Comparison of ENCODE assay signal across 20 mouse cellular contexts in the genomic region with DNA sequence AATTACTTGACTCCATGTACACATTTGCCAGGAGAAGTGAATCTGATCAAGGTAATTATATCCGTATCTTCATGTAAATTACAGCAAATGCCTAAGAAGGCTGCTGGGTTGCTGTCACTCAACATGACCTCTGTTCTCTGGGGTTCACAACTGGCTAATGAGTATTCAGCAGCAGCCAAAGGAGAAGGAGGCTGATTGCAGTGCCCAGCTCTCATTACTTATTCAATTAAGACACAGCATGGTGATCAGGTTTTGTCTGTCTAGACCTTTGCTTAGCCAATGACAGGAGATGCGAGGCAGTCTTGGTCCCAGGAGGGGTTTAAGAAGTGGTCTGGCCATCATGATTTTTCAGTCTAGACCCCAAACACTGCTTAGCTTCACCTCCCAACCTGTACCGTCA. TPM values are rescaled to one million over a fixed set of nuclear protein-coding genes. Genes with fewer than 3 reads are reported as not detected.
"Had no signal": no experiment of that assay in that cellular context is flagged by ENCODE, and none has a peak within 500 bp of the region (broad histone marks: within the 10 kb centered on the region; RNA-seq: fewer than 3 reads in every experiment).

No protein-coding gene starts in this region.

- H3K4me3 ChIP-seq: kidney, embryonic 15.5 days; left cerebral cortex, adult 2 months; liver, embryonic 13.5 days had no signal

- H3K9me3 ChIP-seq: kidney, embryonic 15.5 days; liver, embryonic 13.5 days had no signal

- H3K27me3 ChIP-seq: kidney, embryonic 15.5 days; liver, embryonic 13.5 days had no signal

- H3K27ac ChIP-seq: kidney, embryonic 15.5 days; left cerebral cortex, adult 2 months; liver, embryonic 13.5 days; macrophage had no signal

- H3K4me2 ChIP-seq: kidney, embryonic 15.5 days; liver, embryonic 13.5 days; lung, embryonic 14.5 days had no signal

- ATAC-seq: lung, postnatal 0 days had no signal

- H3K4me1 ChIP-seq: kidney, embryonic 15.5 days; liver, embryonic 13.5 days had no signal

- DNase-seq: kidney, adult 11 months; kidney, adult 8-10 months; kidney, postnatal 10 days; kidney, postnatal 36 days; layer of hippocampus, postnatal 36 days; liver, embryonic 13.5 days; lung, embryonic 14.5 days; thymus, postnatal 36 days had no signal

- H3K36me3 ChIP-seq: kidney, embryonic 15.5 days; liver, embryonic 13.5 days had no signal

- H3K9ac ChIP-seq: kidney, embryonic 15.5 days; liver, embryonic 13.5 days; lung, embryonic 14.5 days had no signal

RNA-seq across cellular contexts. Expression of gene Drd5, which starts 23.9 kb away (rescaled TPM):
- total RNA-seq: liver, adult 2 months; megakaryocyte, adult 5-6 weeks had no signal
- polyA plus RNA-seq: kidney, embryonic 15.5 days; limb, embryonic 11.5 days; liver, adult 2 months; liver, embryonic 13.5 days; liver, embryonic 16.5 days; lung, embryonic 14.5 days; lung, postnatal 0 days; macrophage; neural tube, embryonic 11.5 days; small intestine, adult 2 months; stomach, embryonic 16.5 days; urinary bladder, adult 2 months had no signal
